Mouse (Mus musculus) neural tube, embryonic 13.5 days (tissue): Measurements from ENCODE around the gene Car14. TPM values are rescaled to one million over a fixed set of nuclear protein-coding genes. Genes with fewer than 3 reads are reported as not detected.
"Not testable (repeated sequence)": the region's sequence is repeated elsewhere in the genome, so short reads cannot be mapped to it uniquely, and the experiment has no call there.

Experiments used
- ATAC-seq: fragments of 200-750 bp; cut with Nextera tagmentation; 2 replicates; pipeline ENCODE4 v1.8.0; 2017; ENCODE audit warnings: low read depth, mild to moderate bottlenecking, moderate TSS enrichment, moderate library complexity
- H3K27ac ChIP-seq: fragments of 300-500 bp; sonication (generic); replicated peaks from 2 replicates; pipeline ENCODE4 v1.5.1; 2015; ENCODE audit warnings: moderate library complexity, mild to moderate bottlenecking, inconsistent platforms
- H3K27me3 ChIP-seq: fragments of 300-500 bp; sonication (generic); 2 replicates; pipeline ENCODE4 v1.6.1; 2015; ENCODE audit warnings: mild to moderate bottlenecking, inconsistent platforms
- H3K36me3 ChIP-seq: fragments of 300-500 bp; sonication (generic); 2 replicates; pipeline ENCODE4 v1.6.1; 2015; ENCODE audit warnings: mild to moderate bottlenecking, inconsistent platforms
- H3K4me1 ChIP-seq: fragments of 300-500 bp; sonication (generic); replicated peaks from 2 replicates; pipeline ENCODE4 v1.6.1; 2015; ENCODE audit warnings: inconsistent platforms
- H3K4me2 ChIP-seq: fragments of 300-500 bp; sonication (generic); 2 replicates; pipeline ENCODE4 v1.6.1; 2015; ENCODE audit warnings: inconsistent platforms, mild to moderate bottlenecking, moderate library complexity
- H3K4me3 ChIP-seq: fragments of 300-500 bp; sonication (generic); 2 replicates; pipeline ENCODE4 v1.5.1; 2015; ENCODE audit warnings: mild to moderate bottlenecking, inconsistent platforms
- H3K9ac ChIP-seq: fragments of 300-500 bp; sonication (generic); 2 replicates; pipeline ENCODE4 v1.6.1; 2015; ENCODE audit warnings: moderate library complexity, mild to moderate bottlenecking, inconsistent platforms
- H3K9me3 ChIP-seq: fragments of 300-500 bp; sonication (generic); 2 replicates; pipeline ENCODE4 v1.6.1; 2016; ENCODE audit warnings: inconsistent platforms
- WGBS: fragments of 180-500 bp; shearing (Covaris S2); methylation state at CpG from one replicate; pipeline ENCODE4 v1.1.7; 2015; 5-methylcytosine and 5-hydroxymethylcytosine counted together
- polyA plus RNA-seq: library from polyadenylated mRNA; unstranded; fragments of >200 nt; fragmentation: Nextera tagmentation; extraction: Ambion mirVana; gene quantifications from 2 replicates; pipeline ENCODE4 v1.2.1, GENCODE M21; 2015

The Car14 gene
- polyA plus RNA-seq, 1 experiment from 2014 or later = 1.4 TPM

DNA sequence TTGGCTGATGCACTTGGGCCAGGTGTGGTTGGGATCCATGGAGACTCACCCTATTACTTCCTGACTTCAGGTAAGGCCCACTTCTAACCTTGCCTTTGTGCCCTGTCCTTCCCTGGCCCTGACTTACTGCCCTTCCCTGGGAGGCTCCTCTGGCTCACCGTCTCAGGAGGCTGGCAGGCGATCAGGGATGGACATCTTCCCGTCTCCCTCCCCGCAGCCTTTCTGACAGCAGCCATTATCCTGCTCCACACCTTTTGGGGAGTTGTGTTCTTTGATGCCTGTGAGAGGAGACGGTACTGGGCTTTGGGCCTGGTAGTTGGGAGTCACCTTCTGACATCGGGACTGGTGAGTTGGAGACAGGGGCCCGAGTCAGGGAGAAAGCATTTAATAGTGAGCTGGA lies 9.0 kb downstream of the Car14 start:
- Histone ChIP-seq H3K9ac (peak overlapping the region; percentile 8; the same call in 1 of the 2 replicates), H3K4me1 (peaks cover 33% of the 10 kb centered on the region), H3K4me2 (peak overlapping the region; percentile 90)
- not testable (repeated sequence) for H3K4me3 ChIP-seq, ATAC-seq, H3K9me3 ChIP-seq, H3K27me3 ChIP-seq, H3K36me3 ChIP-seq, H3K27ac ChIP-seq
- WGBS = 83% methylated on average over 7 of the region's 7 CpGs

DNA sequence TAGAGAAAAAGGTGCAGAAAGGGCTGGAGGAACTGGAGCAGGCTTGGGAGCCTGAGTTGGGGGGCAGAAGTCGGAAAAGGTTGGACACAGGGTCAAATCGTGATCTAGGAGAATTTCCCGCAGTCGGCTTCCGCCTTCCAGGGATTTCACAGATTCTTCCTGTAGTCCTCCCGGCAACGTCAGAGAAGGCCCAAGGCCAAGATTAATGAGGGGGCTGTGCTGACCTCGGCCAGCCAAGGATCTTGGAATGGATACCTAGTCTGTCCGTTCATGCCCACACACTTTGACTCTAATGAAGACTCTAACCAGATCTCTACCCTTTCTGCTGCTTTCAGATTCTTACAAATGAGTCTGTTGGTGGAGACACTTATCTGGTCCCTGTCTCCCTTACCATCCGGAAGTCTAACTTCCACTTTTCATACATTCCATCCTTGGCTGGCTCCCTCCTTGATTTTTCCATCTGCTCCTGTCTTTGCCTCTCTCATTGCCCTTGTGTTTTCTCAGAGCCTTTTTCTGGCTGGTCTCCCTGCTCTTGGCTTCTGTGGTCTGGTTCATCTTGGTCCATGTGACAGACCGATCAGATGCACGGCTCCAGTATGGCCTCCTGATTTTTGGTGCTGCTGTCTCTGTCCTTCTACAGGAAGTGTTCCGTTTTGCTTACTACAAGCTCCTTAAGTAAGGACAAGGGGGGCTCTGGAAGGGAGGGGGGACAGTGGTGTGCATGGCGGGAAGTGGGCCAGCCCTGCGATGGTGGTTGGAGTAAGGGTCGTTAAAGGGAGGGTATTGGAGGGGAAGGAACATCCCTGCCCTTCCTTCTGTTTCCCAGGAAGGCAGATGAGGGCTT lies 10.0 kb downstream of the Car14 start:
- ATAC-seq = peak; percentile 1; the same call in 1 of the 2 replicates

DNA sequence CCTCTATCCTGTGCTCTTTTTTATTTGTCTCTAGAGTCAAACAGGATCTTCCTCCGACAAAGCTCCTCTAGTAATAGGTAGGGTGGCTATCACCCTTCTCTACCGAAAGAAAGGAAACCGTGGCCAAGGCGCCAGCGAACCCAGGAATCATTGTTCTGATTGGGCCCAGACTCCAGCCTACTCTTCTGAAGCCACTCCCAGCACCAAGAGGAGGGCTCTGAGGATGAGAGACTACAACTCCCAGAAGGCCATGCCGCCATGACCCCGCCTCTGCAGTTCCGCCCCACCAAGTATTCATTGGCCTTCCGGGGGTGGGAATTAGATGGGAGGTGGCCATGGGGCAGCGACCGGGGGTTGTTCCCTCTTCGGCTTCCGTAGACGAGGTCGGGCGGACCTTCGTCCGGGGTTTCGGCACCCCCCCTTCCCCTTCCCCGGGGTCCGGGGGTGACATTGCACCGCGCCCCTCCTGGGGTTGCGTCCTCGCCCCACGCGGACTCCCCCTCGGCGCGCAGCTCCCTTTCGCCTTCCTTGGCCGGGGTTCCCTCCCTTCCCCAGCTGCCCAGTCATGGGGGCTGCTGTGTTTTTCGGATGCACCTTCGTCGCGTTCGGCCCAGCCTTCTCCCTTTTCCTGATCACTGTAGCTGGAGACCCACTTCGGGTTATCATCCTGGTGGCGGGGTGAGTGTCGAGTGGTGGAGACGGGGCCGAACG lies 10.7 kb downstream of the Car14 start, which contains the start of gene Aph1a:
Gene Aph1a, plus strand, starts transcription at position 364 of the 711 bp plus-strand sequence.
- under 1% methylated on average over 25 of the region's 43 CpGs for WGBS
- not testable (repeated sequence) for H3K36me3 ChIP-seq, H3K27me3 ChIP-seq, H3K9me3 ChIP-seq
- Histone ChIP-seq H3K4me3 (peak within 1 kb of the TSS; percentile 76), H3K4me2 (peak within 1 kb of the TSS; percentile 90), H3K4me1 (peaks cover 33% of the 10 kb centered on the region), H3K27ac (peak within 1 kb of the TSS; percentile 83), H3K9ac (peak within 1 kb of the TSS; percentile 91)
- peak; percentile 98 for ATAC-seq

More for the DNA sequence above, 10.0 kb downstream of the Car14 start:
- H3K4me3 ChIP-seq = peak overlapping the region; percentile 76
- WGBS = 14% methylated on average over 16 of the region's 16 CpGs
- H3K9me3 ChIP-seq = no peaks in the 10 kb centered on the region
- H3K36me3 ChIP-seq = peaks cover 7% of the 10 kb centered on the region; the same call in 1 of the 2 replicates
- H3K4me2 ChIP-seq = peak overlapping the region; percentile 90
- no peaks in the 10 kb centered on the region for H3K27me3 ChIP-seq
- peaks cover 33% of the 10 kb centered on the region for H3K4me1 ChIP-seq
- H3K9ac ChIP-seq = peak overlapping the region; percentile 91
- H3K27ac ChIP-seq = peak overlapping the region; percentile 80

DNA sequence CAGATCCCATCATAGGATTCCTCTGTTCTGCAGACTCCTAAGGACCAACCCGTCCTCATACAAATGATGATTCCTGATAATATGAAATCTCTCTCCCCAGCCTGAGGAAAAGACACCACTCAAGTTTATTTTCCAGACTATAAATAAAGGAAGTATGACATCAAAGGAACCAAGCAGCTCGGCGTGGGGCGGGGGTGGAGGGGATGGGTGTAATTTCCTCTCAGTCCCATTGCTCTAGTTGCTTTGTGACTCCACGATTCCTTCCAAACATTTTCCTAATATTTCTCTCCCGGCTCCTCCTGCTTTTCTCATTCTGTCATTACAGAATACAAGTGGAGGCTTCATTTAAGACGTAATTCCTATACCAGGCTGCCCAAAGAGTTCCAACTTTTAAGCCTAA lies 11.4 kb downstream of the Car14 start:
- 12% methylated on average over 7 of the region's 7 CpGs for WGBS
- ATAC-seq = 0 out of 2 replicates have a peak, but pooled peaks have one; percentile 5
- H3K9me3 ChIP-seq = no peaks in the 10 kb centered on the region
- peak overlapping the region; percentile 65 for H3K9ac ChIP-seq
- peaks cover 33% of the 10 kb centered on the region for H3K4me1 ChIP-seq
- peak overlapping the region; percentile 83 for H3K27ac ChIP-seq
- peak overlapping the region; percentile 90 for H3K4me2 ChIP-seq
- no peaks in the 10 kb centered on the region for H3K27me3 ChIP-seq
- H3K4me3 ChIP-seq = peak overlapping the region; percentile 76
- peaks cover 7% of the 10 kb centered on the region; the same call in 1 of the 2 replicates for H3K36me3 ChIP-seq

DNA sequence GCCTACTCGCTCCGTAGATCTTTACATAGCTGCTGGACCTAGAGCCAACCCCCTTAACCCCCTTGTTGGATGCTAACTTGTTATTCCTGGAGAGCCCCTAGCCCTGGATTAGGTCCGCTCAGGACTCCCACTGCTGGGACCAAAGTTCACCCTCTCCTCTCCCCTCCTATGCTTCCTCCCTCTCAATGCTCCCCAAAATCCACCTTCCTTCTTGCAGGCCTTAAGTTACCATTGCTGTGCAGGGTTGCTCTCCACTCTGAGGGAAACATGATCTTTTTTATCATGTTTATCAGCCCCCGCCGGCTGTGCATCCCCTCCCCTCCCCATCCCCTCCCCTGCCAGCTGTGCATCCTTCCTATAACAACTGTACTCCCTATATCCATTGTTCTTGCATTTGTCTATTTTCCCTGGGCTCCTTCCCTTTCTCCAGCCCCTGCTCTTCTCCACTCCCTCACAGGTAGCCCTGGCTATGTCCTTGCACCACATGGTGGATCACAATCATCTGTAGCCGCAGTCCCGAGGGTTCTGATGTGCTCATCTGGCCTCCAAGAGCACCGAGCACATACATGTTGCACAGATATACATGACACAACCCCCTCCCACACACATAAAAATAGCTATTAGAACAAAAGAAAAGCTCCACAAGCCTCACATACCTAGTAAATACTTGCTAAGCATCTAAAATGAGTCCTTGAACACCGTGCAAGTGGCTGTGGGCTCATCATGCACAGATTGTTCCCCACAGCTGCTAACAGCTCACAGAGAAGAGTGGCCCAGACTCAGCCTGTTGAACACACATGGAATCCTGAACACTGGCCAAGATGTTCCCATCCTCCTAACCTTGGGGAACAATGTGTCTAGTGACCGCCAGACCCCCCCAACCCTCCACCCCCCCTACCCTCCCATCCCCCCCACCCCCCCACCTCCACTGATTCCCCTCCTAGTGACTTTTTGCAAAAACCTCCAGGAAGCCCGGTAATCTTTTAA lies 12.1 kb downstream of the Car14 start:
- Histone ChIP-seq H3K9ac (0 out of 2 replicates have a peak overlapping the region, but pooled peaks have one; percentile 65), H3K4me3 (peak overlapping the region; percentile 18; the same call in 1 of the 2 replicates), H3K4me1 (peaks cover 33% of the 10 kb centered on the region), H3K9me3 (no peaks in the 10 kb centered on the region), H3K27ac (peak overlapping the region; percentile 83), H3K4me2 (peak overlapping the region; percentile 90), H3K27me3 (no peaks in the 10 kb centered on the region), H3K36me3 (no peaks in the 10 kb centered on the region)
- WGBS = 28% methylated on average over 11 of the region's 11 CpGs
- no peak for ATAC-seq

DNA sequence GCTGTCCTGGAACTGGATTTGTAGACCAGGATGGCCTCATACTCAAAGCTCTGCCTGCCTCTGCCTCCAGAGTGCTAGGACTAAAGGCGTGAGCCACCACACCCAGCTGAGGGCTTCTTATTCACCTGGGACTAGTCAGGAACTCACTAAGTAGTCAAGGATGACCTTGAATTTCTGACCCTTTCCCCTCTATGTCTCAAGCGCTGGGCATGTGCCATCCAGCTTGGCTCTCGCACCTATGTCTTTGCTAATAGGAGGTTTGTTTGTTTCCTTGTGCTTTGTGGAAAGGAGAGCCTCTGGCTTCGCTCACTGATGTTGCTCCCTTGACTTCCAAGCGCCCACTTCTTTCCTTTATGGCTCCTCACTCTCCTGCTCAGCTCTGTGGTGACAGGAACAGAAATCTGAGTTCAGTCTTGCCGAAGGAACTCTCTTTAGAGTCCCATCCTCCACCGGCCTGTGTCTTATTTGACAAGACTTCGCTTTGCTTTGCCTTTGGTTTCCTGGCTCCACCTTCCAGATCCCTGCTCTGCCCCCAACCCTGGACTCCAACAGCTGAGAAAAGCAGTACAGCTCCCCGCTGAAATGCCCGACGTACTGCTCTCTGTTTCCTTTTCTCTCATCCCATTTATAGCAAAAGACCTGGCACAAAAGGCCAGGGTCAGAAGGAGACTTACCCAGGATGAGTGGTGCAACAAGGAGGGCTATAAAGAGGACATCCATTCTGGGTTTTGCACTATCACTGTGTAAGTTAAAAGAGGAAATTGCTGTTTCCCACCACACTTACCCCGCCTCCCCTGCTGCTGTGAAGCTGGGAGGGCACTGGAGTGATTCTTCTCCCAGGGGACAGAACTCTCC lies 13.1 kb downstream of the Car14 start, which contains the start of gene BC028528:
Gene BC028528, minus strand, starts transcription at position 795 of the 855 bp plus-strand sequence.
- no peak for ATAC-seq
- H3K4me2 ChIP-seq = peak within 1 kb of the TSS; percentile 90
- no peaks in the 10 kb centered on the region for H3K36me3 ChIP-seq
- peak within 1 kb of the TSS; percentile 49; the same call in 1 of the 2 replicates for H3K9ac ChIP-seq
- 16% methylated on average over 12 of the region's 12 CpGs for WGBS
- peak within 1 kb of the TSS; percentile 83 for H3K27ac ChIP-seq
- peak within 1 kb of the TSS; percentile 18 for H3K4me3 ChIP-seq
- no peaks in the 10 kb centered on the region for H3K9me3 ChIP-seq
- no peaks in the 10 kb centered on the region for H3K27me3 ChIP-seq
- H3K4me1 ChIP-seq = peaks cover 33% of the 10 kb centered on the region

DNA sequence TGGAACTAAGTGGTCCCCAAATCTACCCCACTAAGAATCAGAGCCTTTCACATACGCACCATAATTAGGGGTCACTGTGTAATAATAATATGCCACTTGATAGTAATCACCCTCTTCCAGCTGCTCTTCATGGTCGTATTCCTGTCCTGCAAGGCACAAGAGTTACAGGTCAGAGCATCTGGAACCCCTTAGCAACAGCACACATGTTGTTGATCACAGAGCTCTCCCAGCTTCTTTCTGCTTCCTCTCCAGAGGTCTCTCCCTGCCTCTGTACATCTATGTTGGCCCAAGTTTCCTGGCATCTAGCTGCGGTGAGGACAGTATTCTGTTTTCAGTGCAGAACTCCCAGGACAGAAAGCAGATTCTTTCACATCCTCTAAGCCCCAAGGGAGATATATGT lies 14.8 kb downstream of the Car14 start:
- Histone ChIP-seq H3K36me3 (no peaks in the 10 kb centered on the region), H3K4me3 (no peak overlapping the region), H3K9me3 (no peaks in the 10 kb centered on the region), H3K4me1 (peaks cover 20% of the 10 kb centered on the region), H3K9ac (no peak overlapping the region), H3K4me2 (no peak overlapping the region), H3K27me3 (no peaks in the 10 kb centered on the region), H3K27ac (no peak overlapping the region)
- WGBS = 71% methylated on average over 3 of the region's 3 CpGs
- no peak for ATAC-seq

DNA sequence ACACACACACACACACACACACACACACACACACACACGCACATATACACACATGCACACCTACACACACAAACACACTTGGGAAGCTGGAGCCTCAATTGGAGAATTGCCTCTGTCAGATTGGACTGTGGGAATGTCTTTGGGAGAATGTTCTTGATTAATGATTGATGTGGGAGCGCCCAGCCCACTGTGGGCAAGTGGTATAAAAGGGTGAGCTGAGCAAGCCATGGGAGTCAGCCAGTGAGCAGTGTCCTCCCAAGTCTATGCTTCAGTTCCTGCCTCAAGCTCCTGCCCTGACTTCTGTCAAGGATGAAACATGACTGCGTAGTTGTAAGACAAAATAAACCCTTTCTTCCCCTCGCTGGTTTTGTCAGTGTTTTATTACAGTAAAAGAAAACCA lies 16.9 kb downstream of the Car14 start:
- H3K4me1 ChIP-seq = peaks cover 16% of the 10 kb centered on the region
- H3K36me3 ChIP-seq = no peaks in the 10 kb centered on the region
- H3K4me2 ChIP-seq = no peak overlapping the region
- no peaks in the 10 kb centered on the region for H3K9me3 ChIP-seq
- H3K4me3 ChIP-seq = no peak overlapping the region
- no peaks in the 10 kb centered on the region for H3K27me3 ChIP-seq
- no peak overlapping the region for H3K9ac ChIP-seq
- 84% methylated on average over 4 of the region's 4 CpGs for WGBS
- no peak for ATAC-seq
- H3K27ac ChIP-seq = no peak overlapping the region

DNA sequence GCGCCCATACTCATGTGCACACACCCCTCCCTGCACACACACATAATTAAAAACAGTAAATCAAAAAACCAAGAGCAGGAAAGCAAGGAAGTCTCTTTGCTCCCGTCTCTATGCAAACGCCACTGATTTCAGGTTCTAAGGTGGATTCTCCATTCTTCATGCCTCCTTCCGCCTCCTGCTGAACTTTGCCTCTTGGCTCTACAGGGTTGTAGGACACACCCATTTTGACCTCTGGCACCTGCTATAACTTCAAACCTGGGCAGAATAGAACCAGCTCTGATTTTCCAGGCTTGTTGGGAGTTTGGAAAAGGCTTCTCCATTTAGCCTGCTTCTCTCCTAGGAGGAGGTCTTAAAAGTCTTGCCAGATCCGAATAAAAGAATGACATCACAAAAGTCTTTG lies 20.1 kb downstream of the Car14 start:
- peaks cover 19% of the 10 kb centered on the region for H3K4me1 ChIP-seq
- no peak overlapping the region for H3K4me3 ChIP-seq
- no peak for ATAC-seq
- no peaks in the 10 kb centered on the region for H3K36me3 ChIP-seq
- no peak overlapping the region for H3K9ac ChIP-seq
- WGBS = 86% methylated on average over 5 of the region's 5 CpGs
- H3K27ac ChIP-seq = no peak overlapping the region
- no peaks in the 10 kb centered on the region for H3K9me3 ChIP-seq
- no peaks in the 10 kb centered on the region for H3K27me3 ChIP-seq
- H3K4me2 ChIP-seq = no peak overlapping the region

DNA sequence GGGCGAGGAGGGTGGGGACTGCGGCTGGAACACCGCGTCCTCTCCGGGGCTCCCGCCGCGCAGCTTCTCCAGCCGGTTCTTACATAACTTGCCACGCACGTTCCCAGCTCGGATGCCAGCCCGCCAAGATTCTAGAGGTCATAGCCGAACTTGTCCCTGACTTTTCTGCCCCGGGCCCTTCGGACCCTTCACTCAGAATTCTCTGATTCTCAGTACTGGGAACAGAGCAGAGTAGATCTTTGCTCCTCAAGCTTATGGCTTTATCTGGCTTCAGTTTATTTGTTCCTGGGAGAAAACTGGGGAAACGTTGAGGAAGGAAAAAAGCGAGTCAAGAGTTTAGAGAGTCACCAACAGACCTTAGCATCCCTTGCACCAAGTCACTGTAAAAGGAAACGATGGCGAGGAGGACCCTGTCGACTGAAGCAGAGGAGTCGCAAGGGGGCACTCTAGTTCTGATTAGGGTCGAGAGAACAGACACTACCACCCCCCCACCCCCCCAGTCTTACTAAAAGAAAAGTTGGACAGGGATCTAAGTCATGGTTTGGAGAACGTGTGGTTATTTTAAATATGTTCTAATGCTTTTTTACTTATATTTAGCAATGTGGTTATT lies 21.6 kb downstream of the Car14 start:
- Histone ChIP-seq H3K9ac (peak overlapping the region; percentile 55), H3K4me1 (peaks cover 19% of the 10 kb centered on the region), H3K9me3 (no peaks in the 10 kb centered on the region), H3K27ac (no peak overlapping the region), H3K4me3 (peak overlapping the region; percentile 57), H3K36me3 (no peaks in the 10 kb centered on the region), H3K27me3 (no peaks in the 10 kb centered on the region), H3K4me2 (peak overlapping the region; percentile 98)
- 2% methylated on average over 24 of the region's 24 CpGs for WGBS
- no peak for ATAC-seq
